Mouse (Mus musculus) ES-Bruce4 (cell line): ENCODE measurements around the gene Smap2. TPM values are rescaled to one million over a fixed set of nuclear protein-coding genes. Genes with fewer than 3 reads are reported as not detected.

Experiments used
- H3K27ac ChIP-seq: 2 replicates; pipeline ENCODE4 v1.5.1; 2012; ENCODE audit warnings: low read length, inconsistent platforms; ENCODE audit not compliant: insufficient read depth
- H3K27me3 ChIP-seq: 2 replicates; pipeline ENCODE4 v1.6.1; 2012; ENCODE audit warnings: mild to moderate bottlenecking, low read length, inconsistent platforms; ENCODE audit not compliant: control insufficient read depth, poor library complexity, insufficient read depth, severe bottlenecking
- H3K36me3 ChIP-seq: 2 replicates; pipeline ENCODE4 v1.6.1; 2012; ENCODE audit warnings: inconsistent platforms, mild to moderate bottlenecking, low read length, moderate library complexity; ENCODE audit not compliant: control insufficient read depth, poor library complexity, insufficient read depth, severe bottlenecking
- H3K4me1 ChIP-seq: one replicate; pipeline ENCODE4 v1.8.1; 2011; ENCODE audit warnings: low read length; ENCODE audit not compliant: control insufficient read depth, insufficient read depth
- H3K4me3 ChIP-seq: 2 replicates; pipeline ENCODE4 v1.5.1; 2011; ENCODE audit warnings: low read depth, mild to moderate bottlenecking, low read length
- H3K9ac ChIP-seq: 2 replicates; pipeline ENCODE4 v1.6.1; 2012; ENCODE audit warnings: low read depth, mild to moderate bottlenecking, inconsistent platforms; ENCODE audit not compliant: poor library complexity, severe bottlenecking
- H3K9me3 ChIP-seq: replicated peaks from 2 replicates; pipeline ENCODE4 v1.6.1; 2012; ENCODE audit warnings: mild to moderate bottlenecking, low read length, inconsistent platforms; ENCODE audit not compliant: control insufficient read depth, poor library complexity, insufficient read depth, severe bottlenecking
- CTCF ChIP-seq: IDR thresholded peaks from one replicate; pipeline ENCODE4 v1.8.1; 2011; ENCODE audit warnings: low read depth, low read length
- EP300 ChIP-seq: IDR thresholded peaks from 2 replicates; pipeline ENCODE4 v1.6.1; 2011; ENCODE audit warnings: low read depth, low read length; ENCODE audit not compliant: insufficient read depth
- POLR2A ChIP-seq: IDR thresholded peaks from one replicate; pipeline ENCODE4 v1.8.1; 2011; ENCODE audit warnings: low read length; ENCODE audit not compliant: insufficient read depth
- polyA plus RNA-seq: library from polyadenylated mRNA; stranded (reverse); fragments of >200 nt; gene quantifications from 2 replicates; pipeline ENCODE4 v1.2.4, GENCODE M21; 2011; ENCODE audit warnings: low read depth; ENCODE audit not compliant: missing spikeins, insufficient read depth, insufficient read length

Gene Smap2
- polyA plus RNA-seq, 1 experiment, result 23.9 TPM

DNA sequence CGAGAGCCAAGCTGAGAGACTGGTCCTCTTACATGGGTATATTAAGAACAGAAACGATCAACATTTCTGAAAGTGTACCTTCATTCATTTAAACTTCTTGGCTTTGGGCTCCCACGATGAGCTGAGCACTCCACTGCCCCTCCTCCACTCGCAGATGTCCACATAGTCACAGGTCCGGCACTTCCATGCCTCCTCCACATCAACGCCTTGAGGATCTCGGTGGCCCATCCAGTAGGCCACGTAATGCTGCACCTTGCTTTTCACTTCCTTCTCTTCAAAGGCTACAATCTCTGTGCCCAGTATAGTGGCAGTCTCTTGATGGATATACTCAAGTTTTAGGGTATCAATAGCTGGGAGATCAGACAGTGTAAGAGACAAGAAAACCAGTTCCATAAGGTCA, 95.6 kb downstream of the Smap2 start:
- TF ChIP-seq CTCF (no peak), POLR2A (no peak), EP300 (no peak)
- Histone ChIP-seq H3K36me3 (peaks cover 7% of the 10 kb centered on the region), H3K27ac (no peak overlapping the region), H3K4me3 (no peak overlapping the region), H3K4me1 (no peaks in the 10 kb centered on the region), H3K9me3 (no peaks in the 10 kb centered on the region), H3K27me3 (no peaks in the 10 kb centered on the region), H3K9ac (no peak overlapping the region)

Other genes with a start within 250 kb of the Smap2 start
- gene Nfyc, start 185.7 kb downstream of the Smap2 start, polyA plus RNA-seq, result 40.1 and 46.2 TPM in 2 replicates
- gene Rims3, start 162.4 kb downstream of the Smap2 start, polyA plus RNA-seq, result 7.3 and 9.3 TPM in 2 replicates
- 14.0 and 17.0 TPM in 2 replicates for gene Exo5, start 92.2 kb downstream of the Smap2 start, polyA plus RNA-seq
- gene Zfp69, start 65.5 kb downstream of the Smap2 start, polyA plus RNA-seq, result 2.9 and 3.2 TPM in 2 replicates
- 5.8 and 6.9 TPM in 2 replicates for gene Col9a2, start 22.1 kb upstream of the Smap2 start, polyA plus RNA-seq
- 31.5 and 31.7 TPM in 2 replicates for gene Zmpste24, start 81.0 kb upstream of the Smap2 start, polyA plus RNA-seq
- not detected in 2 replicates for gene Tmco2, start 92.0 kb upstream of the Smap2 start, polyA plus RNA-seq
- 55.8 and 62.5 TPM in 2 replicates for gene Rlf, start 197.8 kb upstream of the Smap2 start, polyA plus RNA-seq